Mouse (Mus musculus) liver, adult (tissue): ENCODE results near the gene Lrpprc.

Experiments
- GATA4 ChIP-seq: IDR thresholded peaks from 2 replicates; pipeline ENCODE4 v1.6.1; 2014; ENCODE audit warnings: mild to moderate bottlenecking, low read length; ENCODE audit not compliant: insufficient replicate concordance

The Lrpprc gene

DNA sequence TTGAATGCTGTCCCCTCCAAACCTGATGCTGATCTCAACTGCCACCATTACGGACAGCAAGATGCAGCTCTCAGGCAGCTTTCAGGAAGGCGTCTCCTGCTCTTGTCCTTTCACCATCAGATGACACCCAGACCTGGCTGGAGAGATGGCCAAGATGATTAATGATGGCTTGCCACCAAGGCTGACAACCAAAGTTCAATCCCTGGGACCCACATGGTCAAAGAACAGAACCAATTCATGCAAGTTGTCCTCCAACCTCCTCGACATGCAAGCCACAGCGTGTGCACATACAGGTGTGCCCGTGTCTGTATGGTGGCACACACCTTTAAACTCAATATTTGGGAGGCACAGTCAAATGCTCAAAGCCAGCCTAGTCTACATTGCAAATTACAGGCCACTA, 7.1 kb downstream of the Lrpprc start:
- no peak for TF ChIP-seq GATA4

DNA sequence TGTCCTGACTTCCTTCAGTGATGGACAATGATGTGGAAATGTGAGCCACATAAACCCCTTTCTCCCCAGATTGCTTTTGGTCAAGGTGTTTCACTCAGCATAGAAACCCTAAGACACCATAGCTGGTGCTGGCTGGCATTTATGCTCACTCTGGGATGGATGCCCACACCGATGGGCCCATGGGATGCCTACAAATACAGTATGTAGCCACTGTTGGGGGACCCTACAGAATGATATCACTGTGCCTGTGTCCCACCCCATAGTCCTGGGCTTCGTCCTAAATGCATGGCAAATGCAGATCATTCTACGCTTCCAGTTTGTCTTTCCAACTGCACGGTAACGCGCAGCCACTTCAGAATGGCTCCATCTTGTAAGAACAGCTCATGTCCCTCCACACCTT, 10.3 kb downstream of the Lrpprc start:
- no peak for TF ChIP-seq GATA4

DNA sequence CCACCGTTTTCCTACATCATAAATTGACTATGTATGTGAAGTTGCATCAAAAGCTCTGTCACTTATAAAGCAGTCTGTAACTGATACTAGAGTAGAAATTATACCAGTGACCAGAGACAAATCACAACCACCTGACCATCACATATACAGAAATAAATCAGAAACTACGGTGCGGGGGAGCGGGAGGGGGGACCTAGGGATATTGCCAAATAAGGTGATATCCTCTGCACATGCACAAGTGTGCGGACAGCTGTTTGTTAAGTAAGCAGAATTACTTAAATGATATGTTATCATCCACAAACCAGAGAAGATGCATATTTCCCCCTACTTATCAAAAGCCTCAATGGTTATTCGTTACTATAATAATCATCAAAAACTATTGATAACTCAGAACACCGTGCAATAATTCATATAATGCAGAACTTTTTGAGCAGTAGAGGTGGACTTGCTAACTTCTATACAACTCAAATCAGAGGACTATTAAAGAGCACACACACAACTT, 12.1 kb downstream of the Lrpprc start:
- TF ChIP-seq GATA4, result no peak

DNA sequence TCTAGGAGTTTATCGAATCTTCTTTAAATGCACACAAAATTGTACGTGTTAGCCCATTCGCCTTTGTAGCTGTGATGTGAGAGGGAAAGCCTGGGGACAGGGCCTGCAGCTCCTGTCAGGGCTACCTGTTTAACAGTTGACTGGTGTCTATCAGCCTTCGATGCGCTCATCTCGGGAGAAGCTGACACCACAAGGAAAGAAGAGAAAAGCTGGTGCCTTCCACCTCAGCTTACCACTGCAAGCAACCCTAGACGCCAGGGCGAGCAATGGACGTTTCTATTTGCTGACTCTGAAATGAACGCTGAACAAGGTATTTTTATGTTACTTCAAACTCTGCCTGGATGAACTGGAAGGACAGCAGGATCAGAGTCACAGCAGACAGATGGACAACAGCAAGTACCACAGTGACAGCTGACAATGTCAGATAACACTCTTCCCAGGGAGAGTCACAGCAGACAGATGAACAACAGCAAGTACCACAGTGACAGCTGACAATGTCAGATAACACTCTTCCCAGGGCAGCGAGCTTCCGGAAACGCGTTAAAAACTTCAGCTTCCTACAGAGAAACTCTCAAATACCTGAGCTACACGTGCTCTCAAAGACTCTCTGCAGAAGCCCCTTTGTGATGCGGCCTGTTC, 14.1 kb downstream of the Lrpprc start:
- no peak for TF ChIP-seq GATA4

DNA sequence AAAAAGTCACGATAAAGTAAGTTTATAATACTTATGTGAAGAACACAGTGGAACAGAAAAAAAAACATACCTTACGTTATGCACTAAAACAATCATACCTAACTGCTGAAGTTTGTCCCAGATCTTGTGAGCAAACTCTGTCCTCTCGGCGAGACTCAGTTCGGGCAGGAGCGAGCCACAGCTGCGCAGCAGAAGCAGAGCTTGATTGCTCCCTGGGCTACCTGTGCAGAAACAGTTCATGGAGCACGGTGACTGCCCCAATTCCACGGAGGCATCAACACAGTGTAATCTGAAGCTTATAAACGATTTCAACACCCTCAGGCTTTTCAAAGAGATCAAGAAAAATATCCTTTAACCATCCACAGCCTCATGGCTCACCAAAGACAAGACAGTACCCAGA, 15.3 kb downstream of the Lrpprc start:
- no peak for TF ChIP-seq GATA4

DNA sequence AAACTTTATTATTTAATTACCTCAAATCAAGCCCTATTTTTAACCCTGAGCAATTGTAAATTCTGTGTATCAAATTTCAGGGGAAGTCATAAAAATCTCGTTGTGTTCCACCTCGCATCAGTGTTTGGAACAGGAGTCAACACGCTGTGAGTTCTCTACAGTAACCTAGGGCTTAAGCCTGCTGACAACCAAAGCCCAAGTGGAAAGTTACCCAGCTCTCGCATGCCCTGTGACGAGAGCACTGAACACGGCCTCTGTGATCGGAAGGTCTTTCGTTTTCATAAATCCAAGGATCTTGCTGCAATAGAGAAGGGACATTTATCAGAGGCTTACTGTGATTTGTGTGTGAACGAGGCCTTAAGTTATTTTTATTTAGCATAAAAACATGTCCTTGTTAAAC, 18.7 kb downstream of the Lrpprc start:
- TF ChIP-seq GATA4, result no peak

DNA sequence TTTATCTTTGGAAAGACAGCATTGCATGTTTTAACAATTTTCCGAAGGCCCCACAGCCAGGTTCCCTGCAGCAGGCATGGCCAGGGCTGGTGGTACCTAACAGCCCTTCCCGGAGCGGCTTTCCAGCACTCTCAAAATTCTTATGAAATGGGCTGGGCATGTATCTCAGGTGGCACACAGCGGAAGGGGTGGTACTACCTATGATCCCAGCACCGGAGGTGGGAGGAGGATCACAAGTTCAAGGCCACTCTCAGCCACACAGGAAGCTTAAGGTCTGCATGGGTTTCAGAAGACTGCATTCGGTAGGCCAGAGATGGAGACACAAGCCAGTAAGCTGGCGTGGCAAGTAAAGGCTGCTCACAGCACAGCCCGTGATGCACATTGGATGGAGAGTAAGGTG, 31.6 kb downstream of the Lrpprc start:
- TF ChIP-seq GATA4, result no peak

DNA sequence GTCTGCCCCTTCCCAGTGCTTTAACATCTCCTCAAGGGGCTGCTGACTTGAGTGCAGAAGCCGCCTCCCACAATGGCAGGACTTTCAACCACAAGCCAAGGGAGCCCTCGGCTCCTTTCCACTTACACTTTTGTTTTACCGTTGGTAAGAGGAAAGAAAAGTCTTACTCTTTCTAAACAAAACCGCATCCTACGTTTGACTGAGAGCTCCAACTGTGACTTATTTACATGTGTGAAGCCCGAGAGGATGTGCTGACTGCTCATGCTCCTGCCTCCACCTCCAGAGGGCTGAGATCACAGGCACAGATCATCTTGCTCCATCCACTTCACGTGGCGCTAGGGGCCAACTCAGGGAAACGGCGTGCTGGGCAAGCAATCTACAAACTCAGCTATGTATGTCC, 32.2 kb downstream of the Lrpprc start:
- TF ChIP-seq GATA4, result no peak

DNA sequence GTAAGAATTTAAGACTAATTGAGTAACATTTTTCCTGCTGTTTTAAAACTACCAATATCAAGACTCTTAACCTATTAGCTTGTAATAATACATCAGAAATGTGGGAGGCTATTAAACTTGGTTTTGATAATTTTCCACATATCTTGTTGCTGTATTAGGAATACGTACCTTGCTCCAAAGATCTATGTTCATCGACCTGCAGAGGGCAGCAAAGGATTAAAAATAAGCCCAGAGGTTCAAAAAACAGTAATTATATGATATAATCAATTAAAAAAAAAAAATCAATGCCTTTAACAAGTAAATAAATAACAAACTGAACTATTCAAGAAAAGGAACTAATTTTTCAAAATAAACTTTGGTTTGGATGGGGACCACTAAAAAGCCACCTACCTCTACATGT, 34.5 kb downstream of the Lrpprc start:
- no peak for TF ChIP-seq GATA4

DNA sequence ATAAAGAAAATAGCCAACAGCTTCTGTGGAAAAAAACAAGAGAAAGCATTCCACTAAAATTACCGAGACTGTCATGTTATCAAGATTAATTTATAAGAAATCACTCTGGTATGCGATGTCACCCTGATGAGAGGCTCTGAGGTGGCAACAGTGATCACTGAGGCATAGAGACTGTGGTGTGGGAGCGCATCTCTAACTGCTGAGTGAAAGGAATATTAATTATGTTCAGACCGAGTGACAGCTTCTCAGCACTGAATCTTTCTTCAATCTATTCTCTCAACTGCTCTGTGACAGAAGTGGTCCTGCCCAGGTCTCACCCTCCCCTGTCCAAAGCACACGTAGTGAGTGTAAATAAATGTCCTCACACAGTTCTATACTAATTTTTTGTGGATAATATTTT, 37.1 kb downstream of the Lrpprc start:
- no peak for TF ChIP-seq GATA4

DNA sequence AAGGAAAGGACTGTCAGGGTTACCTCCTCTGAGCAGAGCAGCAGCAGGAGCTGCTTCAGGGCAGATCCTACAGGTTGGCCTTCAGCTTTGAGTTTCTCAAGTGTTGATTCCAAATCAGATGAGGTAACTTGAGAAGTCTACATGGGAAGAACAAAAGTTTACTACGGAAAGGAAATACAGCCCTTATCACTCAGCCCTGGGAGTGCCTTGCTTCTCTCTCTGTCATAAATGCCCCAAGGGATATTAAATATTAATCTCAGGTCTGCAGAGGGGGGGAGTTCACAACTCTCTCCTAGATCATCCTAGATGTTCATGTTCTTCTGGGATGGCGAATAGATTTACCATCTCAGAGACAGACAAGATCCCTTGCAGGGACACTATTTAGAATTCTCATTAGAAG, 38.3 kb downstream of the Lrpprc start:
- TF ChIP-seq GATA4, result no peak

DNA sequence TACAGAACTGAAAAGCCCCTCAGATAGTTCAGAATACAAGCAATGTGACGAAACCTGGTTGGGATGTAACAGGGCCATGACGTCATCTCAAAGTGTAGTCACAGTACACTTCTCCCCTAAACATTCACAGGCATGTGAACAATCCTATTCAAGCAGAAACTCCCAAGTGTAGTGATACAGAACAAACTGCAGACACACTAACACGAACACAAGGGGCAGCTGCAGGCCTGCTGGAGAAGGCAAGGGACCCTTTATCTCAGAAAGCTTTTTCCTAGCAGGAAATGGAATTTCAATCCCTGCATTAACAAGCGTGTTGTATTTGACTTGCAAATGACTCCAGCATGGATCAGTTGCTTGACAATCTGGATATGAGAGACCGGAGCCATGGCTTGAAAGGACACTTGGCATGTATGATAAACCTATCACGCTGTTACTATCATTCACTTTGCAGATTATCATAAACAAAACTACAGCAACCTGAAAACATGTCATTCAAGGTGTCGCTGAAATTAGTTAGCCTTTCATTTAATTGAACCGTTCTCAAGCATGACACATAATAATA, 38.9 kb downstream of the Lrpprc start:
- TF ChIP-seq GATA4, result no peak

DNA sequence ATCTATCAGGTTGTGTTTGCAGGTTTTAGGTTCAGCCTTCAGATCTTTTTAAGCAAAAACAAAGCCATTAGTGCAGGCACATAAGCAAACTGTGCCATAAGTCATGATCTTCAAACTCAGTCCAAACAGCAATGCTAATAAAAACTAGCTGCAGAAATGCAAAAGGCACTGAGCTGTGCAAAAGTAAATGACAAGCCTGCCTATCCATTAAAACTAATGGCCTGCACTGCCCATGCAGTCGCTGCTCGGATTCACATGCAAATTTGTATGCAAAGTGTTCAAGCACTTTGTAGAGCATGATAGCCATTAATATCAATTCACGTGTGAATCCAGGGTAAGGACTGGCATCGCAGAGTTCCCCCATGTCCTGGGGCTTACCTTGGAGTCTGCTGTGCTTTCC, 40.5 kb downstream of the Lrpprc start:
- no peak for TF ChIP-seq GATA4

DNA sequence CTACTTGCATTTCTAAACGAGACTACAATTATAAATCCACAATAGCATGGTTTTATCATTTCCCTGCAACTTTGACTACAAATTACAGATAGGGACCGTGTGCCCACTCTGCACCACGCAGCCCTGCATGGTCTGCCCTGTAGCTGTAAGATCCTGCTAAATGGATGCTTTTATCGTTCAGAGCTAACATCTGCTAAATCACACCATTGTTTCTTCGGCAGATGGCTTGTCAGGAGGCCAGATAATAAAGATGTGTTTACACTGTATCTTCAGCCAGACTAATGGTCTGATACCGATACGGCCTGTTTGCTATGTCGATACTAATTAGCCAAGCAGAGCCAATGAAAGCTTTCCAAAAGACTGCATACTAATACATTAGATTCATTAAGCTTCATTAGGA, 41.3 kb downstream of the Lrpprc start:
- TF ChIP-seq GATA4, result no peak

DNA sequence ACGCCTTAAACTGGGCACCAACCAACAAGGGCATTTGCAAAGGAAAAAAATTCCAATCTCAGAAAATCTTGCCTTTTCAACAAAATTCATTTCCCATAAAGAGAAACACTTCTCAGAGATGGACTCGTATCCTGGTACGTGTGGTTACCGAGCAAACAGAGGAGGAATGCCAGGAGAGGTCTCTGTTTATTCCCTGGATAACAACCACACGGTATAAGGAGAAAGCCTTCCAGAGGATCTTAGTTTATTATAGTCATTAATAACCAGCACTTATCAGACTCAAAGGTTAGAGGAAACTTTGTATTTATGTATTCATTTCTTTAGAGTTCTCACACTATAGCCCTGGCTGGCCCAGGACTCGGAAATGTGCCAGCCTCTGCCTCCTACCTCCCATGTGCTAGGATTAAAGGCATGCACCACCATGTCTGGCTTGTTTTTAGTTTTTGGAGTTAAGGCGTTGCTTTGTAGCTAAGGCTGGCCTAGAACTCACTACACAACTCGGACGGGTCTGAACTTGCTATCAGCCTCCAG, 42.4 kb downstream of the Lrpprc start:
- no peak for TF ChIP-seq GATA4

DNA sequence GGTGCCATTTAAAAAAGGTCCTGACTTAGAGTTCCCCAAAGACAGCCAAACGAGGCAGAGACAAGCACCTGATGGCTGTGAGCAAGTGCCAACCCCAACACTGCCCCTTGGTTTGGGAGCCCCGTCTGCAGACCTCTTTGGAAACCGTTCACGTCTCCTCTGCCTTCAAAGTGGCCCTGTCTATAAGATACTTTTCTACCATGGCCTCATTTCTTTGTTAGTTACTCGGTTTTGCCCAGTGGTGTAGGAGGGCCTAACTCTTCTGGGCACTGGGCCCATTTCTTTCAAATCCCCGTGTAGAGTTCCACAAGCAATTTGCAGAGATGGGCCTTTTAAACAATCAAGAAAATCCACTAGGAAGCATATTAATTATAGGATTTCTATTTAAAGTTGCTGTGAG, 43.4 kb downstream of the Lrpprc start:
- TF ChIP-seq GATA4, result no peak

DNA sequence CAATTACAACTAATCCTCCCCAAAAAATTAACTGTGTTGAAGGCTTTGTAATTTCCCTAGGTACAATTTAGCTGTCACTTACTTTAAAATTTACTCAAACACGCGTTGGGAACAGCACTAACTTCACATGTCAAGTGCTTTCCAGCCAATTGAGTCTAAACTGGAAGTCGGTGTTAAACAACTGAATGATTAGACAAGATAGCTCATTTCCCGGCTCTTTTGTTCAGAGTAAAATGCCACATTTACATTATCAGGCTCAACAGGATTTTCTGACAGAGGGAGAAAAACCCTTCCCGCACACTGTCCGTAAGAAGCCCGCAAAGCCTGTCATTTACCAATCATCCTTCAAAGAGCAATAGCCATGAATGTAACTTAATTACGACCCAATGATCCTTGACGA, 45.6 kb downstream of the Lrpprc start:
- no peak for TF ChIP-seq GATA4

DNA sequence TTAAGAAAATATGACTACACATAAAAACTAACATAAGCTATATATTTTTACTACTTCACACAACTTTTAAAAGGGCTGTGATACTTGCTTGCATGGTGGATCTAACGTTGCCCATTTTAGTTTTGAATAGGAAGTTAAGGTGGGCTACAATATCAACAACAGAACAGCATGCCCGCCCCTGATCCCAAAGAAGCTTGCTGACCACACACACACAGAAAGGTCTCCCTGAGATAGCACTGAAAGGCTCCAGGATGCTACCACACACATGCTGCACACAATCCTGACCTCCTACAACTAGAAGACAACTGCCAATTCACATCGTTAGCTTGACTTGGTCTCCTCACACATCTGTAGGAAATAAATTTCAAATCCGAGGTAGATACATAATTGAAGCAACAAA, 46.3 kb downstream of the Lrpprc start:
- no peak for TF ChIP-seq GATA4
